In the genomic region with DNA sequence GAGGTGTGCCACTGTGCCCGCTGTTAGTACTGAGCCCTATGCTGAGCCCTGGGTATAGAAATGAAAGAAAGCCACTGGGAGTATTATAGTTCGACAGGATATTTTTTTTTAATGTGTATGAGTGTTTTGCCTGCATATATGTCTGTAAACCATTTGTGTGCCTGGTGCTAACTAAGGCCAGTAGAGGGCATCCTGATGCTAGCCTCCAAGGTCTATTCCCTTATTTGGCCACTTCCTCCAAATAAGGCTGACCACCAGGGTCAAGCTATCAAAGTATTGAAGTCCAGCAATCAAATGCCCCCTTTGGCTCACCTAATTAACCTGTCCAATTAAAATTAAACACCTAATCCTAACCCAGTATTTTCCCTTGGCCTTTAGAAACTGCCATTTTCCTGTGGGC, we compare ENCODE assay signal across 16 mouse cellular contexts. TPM values are rescaled to one million over a fixed set of nuclear protein-coding genes. Genes with fewer than 3 reads are reported as not detected.
A peak's percentile ranks its signal among the peaks of the same experiment; 100 is the strongest.
DNase-seq lines count a peak whose midpoint lies in the region; ATAC-seq and TF ChIP-seq lines count a peak whose summit lies in the region.
"Had no signal": no experiment of that assay in that cellular context is flagged by ENCODE, and none has a peak within 500 bp of the region (broad histone marks: within the 10 kb centered on the region; RNA-seq: fewer than 3 reads in every experiment).

No protein-coding gene starts in this region.

- ATAC-seq in intestine, postnatal 0 days: no peak
- ATAC-seq in intestine, embryonic 16.5 days: no peak
- no peak for ATAC-seq in midbrain, embryonic 14.5 days (ENCODE audit: low FRiP score, low TSS enrichment)
- no peak for ATAC-seq in midbrain, embryonic 13.5 days
- ATAC-seq in stomach, postnatal 0 days (ENCODE audit: low FRiP score, low TSS enrichment): no peak
- no peak for ATAC-seq in hindbrain, embryonic 12.5 days (ENCODE audit: low FRiP score)
- ATAC-seq: intestine, embryonic 15.5 days; midbrain, embryonic 15.5 days had no signal

- WGBS in intestine, postnatal 0 days: 66% methylated on average over 2 of the region's 2 CpGs
- 65% methylated on average over 2 of the region's 2 CpGs for WGBS in intestine, embryonic 16.5 days
- WGBS in midbrain, embryonic 14.5 days: 52% methylated on average over 2 of the region's 2 CpGs
- 61% methylated on average over 2 of the region's 2 CpGs for WGBS in midbrain, embryonic 13.5 days
- 58% methylated on average over 2 of the region's 2 CpGs for WGBS in stomach, postnatal 0 days
- WGBS in hindbrain, embryonic 12.5 days: 61% methylated on average over 2 of the region's 2 CpGs

- H3K27me3 ChIP-seq in intestine, postnatal 0 days (replicated peaks; ENCODE audit: control insufficient read depth, insufficient read depth, low read length): no peaks in the 10 kb centered on the region
- H3K27me3 ChIP-seq in intestine, embryonic 16.5 days (replicated peaks; ENCODE audit: control insufficient read depth, insufficient read depth, low read length): no peaks in the 10 kb centered on the region
- H3K27me3 ChIP-seq in midbrain, embryonic 14.5 days (ENCODE audit: control insufficient read depth, insufficient read depth, low read length): no peaks in the 10 kb centered on the region
- H3K27me3 ChIP-seq in midbrain, embryonic 13.5 days: no peaks in the 10 kb centered on the region
- H3K27me3 ChIP-seq in stomach, postnatal 0 days (ENCODE audit: control insufficient read depth, insufficient read depth, low read length): no peaks in the 10 kb centered on the region
- no peaks in the 10 kb centered on the region for H3K27me3 ChIP-seq in hindbrain, embryonic 12.5 days
- H3K27me3 ChIP-seq: intestine, embryonic 15.5 days; midbrain, embryonic 15.5 days; neural tube, embryonic 13.5 days had no signal

- no peaks in the 10 kb centered on the region for H3K9me3 ChIP-seq in intestine, postnatal 0 days (ENCODE audit: control insufficient read depth)
- no peaks in the 10 kb centered on the region for H3K9me3 ChIP-seq in intestine, embryonic 16.5 days (ENCODE audit: control insufficient read depth, low read length)
- H3K9me3 ChIP-seq in midbrain, embryonic 14.5 days (ENCODE audit: control insufficient read depth, low read length): no peaks in the 10 kb centered on the region
- H3K9me3 ChIP-seq in midbrain, embryonic 13.5 days: no peaks in the 10 kb centered on the region
- H3K9me3 ChIP-seq in stomach, postnatal 0 days (ENCODE audit: control insufficient read depth, low read length): no peaks in the 10 kb centered on the region
- no peaks in the 10 kb centered on the region for H3K9me3 ChIP-seq in hindbrain, embryonic 12.5 days (replicated peaks)
- H3K9me3 ChIP-seq: intestine, embryonic 15.5 days; limb, embryonic 13.5 days; midbrain, embryonic 15.5 days; neural tube, embryonic 13.5 days had no signal

- no peak overlapping the region for H3K27ac ChIP-seq in intestine, postnatal 0 days (ENCODE audit: low read depth, low read length)
- no peak overlapping the region for H3K27ac ChIP-seq in intestine, embryonic 16.5 days (ENCODE audit: low read length)
- H3K27ac ChIP-seq in midbrain, embryonic 14.5 days (replicated peaks; ENCODE audit: low read depth, low read length): no peak overlapping the region
- H3K27ac ChIP-seq in midbrain, embryonic 13.5 days: no peak overlapping the region
- no peak overlapping the region for H3K27ac ChIP-seq in stomach, postnatal 0 days (replicated peaks)
- H3K27ac ChIP-seq in hindbrain, embryonic 12.5 days: no peak overlapping the region
- H3K27ac ChIP-seq: intestine, embryonic 15.5 days; limb, embryonic 13.5 days; midbrain, embryonic 15.5 days; neural tube, embryonic 13.5 days had no signal

- H3K36me3 ChIP-seq in intestine, postnatal 0 days (ENCODE audit: control insufficient read depth, insufficient read depth): peaks cover 18% of the 10 kb centered on the region; the same call in 1 of the 2 replicates
- H3K36me3 ChIP-seq in intestine, embryonic 16.5 days (ENCODE audit: control insufficient read depth, insufficient read depth, low read length): no peaks in the 10 kb centered on the region; the same call in 1 of the 2 replicates
- H3K36me3 ChIP-seq in midbrain, embryonic 14.5 days (ENCODE audit: control insufficient read depth, insufficient read depth, low read length): peaks cover 29% of the 10 kb centered on the region
- H3K36me3 ChIP-seq in midbrain, embryonic 13.5 days: peaks cover 25% of the 10 kb centered on the region
- peaks cover 3% of the 10 kb centered on the region; the same call in 1 of the 2 replicates for H3K36me3 ChIP-seq in stomach, postnatal 0 days (ENCODE audit: control insufficient read depth, insufficient read depth, low read length)
- H3K36me3 ChIP-seq in hindbrain, embryonic 12.5 days: peaks cover 24% of the 10 kb centered on the region
- H3K36me3 ChIP-seq: intestine, embryonic 15.5 days had no signal

- H3K4me1 ChIP-seq in intestine, postnatal 0 days (replicated peaks; ENCODE audit: control insufficient read depth, insufficient read depth, low read length): no peaks in the 10 kb centered on the region
- no peaks in the 10 kb centered on the region for H3K4me1 ChIP-seq in intestine, embryonic 16.5 days (ENCODE audit: control insufficient read depth, insufficient read depth, low read length)
- no peaks in the 10 kb centered on the region for H3K4me1 ChIP-seq in midbrain, embryonic 14.5 days (ENCODE audit: control insufficient read depth, insufficient read depth, low read length)
- no peaks in the 10 kb centered on the region for H3K4me1 ChIP-seq in midbrain, embryonic 13.5 days (replicated peaks)
- H3K4me1 ChIP-seq in stomach, postnatal 0 days (replicated peaks; ENCODE audit: control insufficient read depth, insufficient read depth): no peaks in the 10 kb centered on the region
- H3K4me1 ChIP-seq in hindbrain, embryonic 12.5 days: no peaks in the 10 kb centered on the region
- H3K4me1 ChIP-seq: intestine, embryonic 15.5 days; midbrain, embryonic 15.5 days; neural tube, embryonic 13.5 days had no signal

- H3K9ac ChIP-seq in intestine, postnatal 0 days (ENCODE audit: low read depth, low read length): no peak overlapping the region
- no peak overlapping the region for H3K9ac ChIP-seq in intestine, embryonic 16.5 days (ENCODE audit: low read depth, low read length)
- H3K9ac ChIP-seq in midbrain, embryonic 14.5 days (replicated peaks; ENCODE audit: low read length): no peak overlapping the region
- no peak overlapping the region for H3K9ac ChIP-seq in midbrain, embryonic 13.5 days (replicated peaks)
- no peak overlapping the region for H3K9ac ChIP-seq in stomach, postnatal 0 days (ENCODE audit: low read length)
- no peak overlapping the region for H3K9ac ChIP-seq in hindbrain, embryonic 12.5 days
- H3K9ac ChIP-seq: intestine, embryonic 15.5 days; limb, embryonic 13.5 days; midbrain, embryonic 15.5 days; neural tube, embryonic 13.5 days had no signal

- no peak overlapping the region for H3K4me3 ChIP-seq in intestine, postnatal 0 days (ENCODE audit: low read depth, low read length)
- H3K4me3 ChIP-seq in intestine, embryonic 16.5 days (ENCODE audit: low read length): no peak overlapping the region
- no peak overlapping the region for H3K4me3 ChIP-seq in midbrain, embryonic 14.5 days (replicated peaks; ENCODE audit: low read depth, low read length)
- no peak overlapping the region for H3K4me3 ChIP-seq in midbrain, embryonic 13.5 days (replicated peaks)
- H3K4me3 ChIP-seq in stomach, postnatal 0 days (ENCODE audit: low read depth, low read length): no peak overlapping the region
- no peak overlapping the region for H3K4me3 ChIP-seq in hindbrain, embryonic 12.5 days
- H3K4me3 ChIP-seq: intestine, embryonic 15.5 days; limb, embryonic 13.5 days; midbrain, embryonic 15.5 days; neural tube, embryonic 13.5 days had no signal

- no peak overlapping the region for H3K4me2 ChIP-seq in intestine, postnatal 0 days (replicated peaks; ENCODE audit: low read depth)
- H3K4me2 ChIP-seq in intestine, embryonic 16.5 days (ENCODE audit: low read depth, low read length): no peak overlapping the region
- H3K4me2 ChIP-seq in midbrain, embryonic 14.5 days (ENCODE audit: low read length): no peak overlapping the region
- H3K4me2 ChIP-seq in midbrain, embryonic 13.5 days (replicated peaks): no peak overlapping the region
- H3K4me2 ChIP-seq in stomach, postnatal 0 days (replicated peaks; ENCODE audit: low read depth): no peak overlapping the region
- no peak overlapping the region for H3K4me2 ChIP-seq in hindbrain, embryonic 12.5 days (replicated peaks)
- H3K4me2 ChIP-seq: heart, embryonic 11.5 days; intestine, embryonic 15.5 days; limb, embryonic 13.5 days; midbrain, embryonic 15.5 days; neural tube, embryonic 13.5 days had no signal

- peak; percentile 38 for DNase-seq in midbrain, embryonic 14.5 days
- DNase-seq in brain, adult 2 months (ENCODE audit: low read depth, low spot score): peak; percentile 17
- no peak for DNase-seq in stomach, postnatal 0 days (ENCODE audit: low spot score)
- DNase-seq: adrenal gland, postnatal 36 days; cerebellum, adult 11 months; spleen, adult 18-20 months; thymus, postnatal 25 days had no signal

- peak; percentile 68 for TF ChIP-seq CTCF in intestine, postnatal 0 days (IDR thresholded peaks at IDR 0.05; ENCODE audit: low read depth)
- TF ChIP-seq CTCF in stomach, postnatal 0 days (IDR thresholded peaks at IDR 0.05; ENCODE audit: low read depth): peak; percentile 67

- no peak for TF ChIP-seq EP300 in stomach, postnatal 0 days (optimal IDR thresholded peaks at IDR 0.05)

RNA-seq across cellular contexts. Expression of gene Cdca8, which starts 5.8 kb away (rescaled TPM):
- 26.3 and 28.1 TPM in 2 replicates for polyA plus RNA-seq in intestine, postnatal 0 days (2015; fragmentation: Nextera tagmentation; extraction: Ambion mirVana)
- 105 and 126 TPM in 2 replicates for polyA plus RNA-seq in intestine, embryonic 16.5 days (2015; fragmentation: Nextera tagmentation; extraction: Ambion mirVana)
- 22.8 and 34.7 TPM in 2 replicates for polyA plus RNA-seq in midbrain, embryonic 14.5 days (2014; fragmentation: Nextera tagmentation; extraction: Ambion mirVana)
- polyA plus RNA-seq in midbrain, embryonic 13.5 days (2015; fragmentation: Nextera tagmentation; extraction: Ambion mirVana): 76.4 and 77.6 TPM in 2 replicates
- 26.9 and 34.9 TPM in 2 replicates for polyA plus RNA-seq in stomach, postnatal 0 days (2015; fragmentation: Nextera tagmentation; extraction: Ambion mirVana)
- polyA plus RNA-seq in hindbrain, embryonic 12.5 days (2016; fragmentation: Nextera tagmentation; extraction: Ambion mirVana): 130 and 135 TPM in 2 replicates

RNA-seq across cellular contexts. Expression of gene 9930104L06Rik, which starts 8.1 kb away (rescaled TPM):
- 4.3 and 4.7 TPM in 2 replicates for polyA plus RNA-seq in intestine, postnatal 0 days (2015; fragmentation: Nextera tagmentation; extraction: Ambion mirVana)
- polyA plus RNA-seq in intestine, embryonic 16.5 days (2015; fragmentation: Nextera tagmentation; extraction: Ambion mirVana): 9.1 and 9.3 TPM in 2 replicates
- 4.9 and 5.6 TPM in 2 replicates for polyA plus RNA-seq in midbrain, embryonic 14.5 days (2014; fragmentation: Nextera tagmentation; extraction: Ambion mirVana)
- polyA plus RNA-seq in midbrain, embryonic 13.5 days (2015; fragmentation: Nextera tagmentation; extraction: Ambion mirVana): 14.8 and 21.6 TPM in 2 replicates
- polyA plus RNA-seq in stomach, postnatal 0 days (2015; fragmentation: Nextera tagmentation; extraction: Ambion mirVana): 6.1 and 6.9 TPM in 2 replicates
- 16.7 and 18.1 TPM in 2 replicates for polyA plus RNA-seq in hindbrain, embryonic 12.5 days (2016; fragmentation: Nextera tagmentation; extraction: Ambion mirVana)

RNA-seq across cellular contexts. Expression of gene Rspo1, which starts 41.3 kb away (rescaled TPM):
- polyA plus RNA-seq in intestine, postnatal 0 days (2015; fragmentation: Nextera tagmentation; extraction: Ambion mirVana): 5.5 and 5.7 TPM in 2 replicates
- polyA plus RNA-seq in intestine, embryonic 16.5 days (2015; fragmentation: Nextera tagmentation; extraction: Ambion mirVana): 6.0 and 8.0 TPM in 2 replicates
- 1.7 and 3.2 TPM in 2 replicates for polyA plus RNA-seq in midbrain, embryonic 14.5 days (2014; fragmentation: Nextera tagmentation; extraction: Ambion mirVana)
- 3.5 and 7.6 TPM in 2 replicates for polyA plus RNA-seq in midbrain, embryonic 13.5 days (2015; fragmentation: Nextera tagmentation; extraction: Ambion mirVana)
- 6.3 and 6.9 TPM in 2 replicates for polyA plus RNA-seq in stomach, postnatal 0 days (2015; fragmentation: Nextera tagmentation; extraction: Ambion mirVana)
- polyA plus RNA-seq in hindbrain, embryonic 12.5 days (2016; fragmentation: Nextera tagmentation; extraction: Ambion mirVana): 7.0 and 9.1 TPM in 2 replicates
